Mouse (Mus musculus): ENCODE measurements at regions not wholly inside any gene's neighbourhood (a gene's known extent, or its start where the extent isn't known, plus 50 kb on each side); places are given as distances from the start of the nearest gene placed in this dataset.

GRCm38 (mm10) chr12:107782147-107782546 is 221.3 kb downstream of the Bcl11b start:
- no peak for DNase-seq (ENCODE audit: low spot score)
- no peak overlapping the region for H3K4me2 ChIP-seq (ENCODE audit: low read depth, low read length, poor library complexity, severe bottlenecking)
- H3K4me1 ChIP-seq (ENCODE audit: insufficient read depth, low read length) = no peaks in the 10 kb centered on the region
- H3K27ac ChIP-seq (ENCODE audit: low read depth, low read length) = no peak overlapping the region
- no peak for TF ChIP-seq CTCF (IDR thresholded peaks at IDR 0.05)
- no peaks in the 10 kb centered on the region for H3K27me3 ChIP-seq (ENCODE audit: insufficient read depth, low read length)
- H3K36me3 ChIP-seq (ENCODE audit: insufficient read depth, low read length) = no peaks in the 10 kb centered on the region
- 49% methylated on average over 3 of the region's 3 CpGs for WGBS
- H3K9ac ChIP-seq (replicated peaks; ENCODE audit: low read length, poor library complexity, severe bottlenecking) = no peak overlapping the region
- ATAC-seq (ENCODE audit: low FRiP score) = no peak
- H3K9me3 ChIP-seq (ENCODE audit: low read length) = no peaks in the 10 kb centered on the region
- no peak overlapping the region for H3K4me3 ChIP-seq (ENCODE audit: low read depth, low read length)

DNA sequence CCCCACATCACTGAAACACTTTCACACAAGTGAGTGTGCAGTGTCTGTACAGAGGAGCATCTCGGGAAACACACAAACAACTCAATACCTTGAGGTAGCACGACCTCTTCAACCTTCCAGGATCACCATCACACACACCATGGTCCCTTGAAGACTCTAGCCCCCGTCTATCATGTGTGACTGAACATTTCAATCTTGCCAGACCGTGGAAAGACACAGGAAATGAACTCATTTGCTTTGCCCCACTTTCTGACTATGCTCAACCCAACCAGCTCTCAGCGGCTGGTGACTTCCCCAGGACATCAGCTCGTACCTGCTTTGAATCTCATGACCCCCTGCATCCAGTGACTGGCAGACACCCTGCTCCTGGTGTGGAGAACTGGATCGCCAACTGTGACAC is 219.6 kb downstream of the Bcl11b start:
- H3K9ac ChIP-seq (replicated peaks; ENCODE audit: low read length, poor library complexity, severe bottlenecking) = no peak overlapping the region
- DNase-seq (ENCODE audit: low spot score) = no peak
- 80% methylated on average over 7 of the region's 7 CpGs for WGBS
- no peaks in the 10 kb centered on the region for H3K4me1 ChIP-seq (ENCODE audit: insufficient read depth, low read length)
- no peaks in the 10 kb centered on the region for H3K9me3 ChIP-seq (ENCODE audit: low read length)
- H3K4me3 ChIP-seq (ENCODE audit: low read depth, low read length) = no peak overlapping the region
- no peak overlapping the region for H3K4me2 ChIP-seq (ENCODE audit: low read depth, low read length, poor library complexity, severe bottlenecking)
- no peak overlapping the region for H3K27ac ChIP-seq (ENCODE audit: low read depth, low read length)
- H3K36me3 ChIP-seq (ENCODE audit: insufficient read depth, low read length) = no peaks in the 10 kb centered on the region
- no peak for TF ChIP-seq CTCF (IDR thresholded peaks at IDR 0.05)
- ATAC-seq (ENCODE audit: low FRiP score) = no peak
- no peaks in the 10 kb centered on the region for H3K27me3 ChIP-seq (ENCODE audit: insufficient read depth, low read length)

DNA sequence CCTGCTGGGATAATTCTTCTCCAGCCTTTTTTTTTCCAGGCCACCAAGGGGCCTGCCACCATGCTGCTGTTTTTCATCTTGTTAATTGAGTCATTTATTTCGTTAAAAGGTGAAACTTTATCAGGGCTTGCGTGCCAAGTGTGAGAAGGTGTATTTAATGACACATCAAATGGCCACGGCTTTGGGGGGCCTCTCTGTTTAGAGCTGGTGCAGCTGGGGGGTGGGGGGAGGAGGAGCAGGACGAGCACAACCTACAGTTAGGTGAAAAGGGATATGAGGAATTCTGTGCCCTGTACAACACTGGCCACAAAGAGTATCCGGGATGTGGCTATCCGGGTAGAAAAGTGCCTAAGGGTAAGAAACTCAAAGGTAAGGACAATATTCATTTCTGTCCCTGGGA is 213.6 kb downstream of the Bcl11b start:
- Histone ChIP-seq H3K4me2 (ENCODE audit: low read depth, low read length, poor library complexity, severe bottlenecking) (no peak overlapping the region), H3K36me3 (ENCODE audit: insufficient read depth, low read length) (no peaks in the 10 kb centered on the region), H3K4me3 (ENCODE audit: low read depth, low read length) (no peak overlapping the region), H3K9ac (replicated peaks; ENCODE audit: low read length, poor library complexity, severe bottlenecking) (no peak overlapping the region), H3K4me1 (ENCODE audit: insufficient read depth, low read length) (no peaks in the 10 kb centered on the region), H3K27me3 (ENCODE audit: insufficient read depth, low read length) (no peaks in the 10 kb centered on the region), H3K27ac (ENCODE audit: low read depth, low read length) (no peak overlapping the region), H3K9me3 (ENCODE audit: low read length) (no peaks in the 10 kb centered on the region)
- no peak for ATAC-seq (ENCODE audit: low FRiP score)
- DNase-seq (ENCODE audit: low spot score) = no peak
- WGBS = 44% methylated on average over 6 of the region's 6 CpGs
- no peak for TF ChIP-seq CTCF (IDR thresholded peaks at IDR 0.05)

GRCm38 (mm10) chr12:107800296-107800695 is 203.1 kb downstream of the Bcl11b start:
- ATAC-seq (ENCODE audit: low FRiP score) (no peak), DNase-seq (ENCODE audit: low spot score) (no peak)
- no peaks in the 10 kb centered on the region for H3K9me3 ChIP-seq (ENCODE audit: low read length)
- H3K27me3 ChIP-seq (ENCODE audit: insufficient read depth, low read length) = no peaks in the 10 kb centered on the region
- no peak overlapping the region for H3K27ac ChIP-seq (ENCODE audit: low read depth, low read length)
- no peaks in the 10 kb centered on the region for H3K36me3 ChIP-seq (ENCODE audit: insufficient read depth, low read length)
- H3K4me3 ChIP-seq (ENCODE audit: low read depth, low read length) = no peak overlapping the region
- H3K4me2 ChIP-seq (ENCODE audit: low read depth, low read length, poor library complexity, severe bottlenecking) = no peak overlapping the region
- no peak for TF ChIP-seq CTCF (IDR thresholded peaks at IDR 0.05)
- no peak overlapping the region for H3K9ac ChIP-seq (replicated peaks; ENCODE audit: low read length, poor library complexity, severe bottlenecking)
- WGBS = 86% methylated on average over 5 of the region's 5 CpGs
- no peaks in the 10 kb centered on the region for H3K4me1 ChIP-seq (ENCODE audit: insufficient read depth, low read length)

DNA sequence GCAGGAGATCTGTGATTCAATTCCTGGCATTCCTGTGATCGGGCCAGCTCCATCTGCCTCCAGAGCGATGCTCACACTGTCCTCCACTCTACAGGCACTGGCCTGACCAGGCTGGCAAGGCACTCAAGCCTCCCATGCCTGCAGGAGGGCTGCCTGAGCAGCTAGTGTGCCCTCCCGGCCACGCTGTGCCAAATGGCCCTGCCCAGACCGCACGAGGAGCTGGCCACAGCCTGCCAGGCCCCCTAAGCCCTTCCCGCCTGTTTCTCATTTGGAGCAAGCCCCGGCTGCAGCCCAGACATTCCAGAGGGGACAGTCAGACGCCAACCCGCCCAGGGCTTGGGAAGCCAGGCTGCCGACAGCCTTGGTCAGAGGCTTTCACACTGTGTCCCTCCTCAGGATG is 195.8 kb downstream of the Bcl11b start:
- no peaks in the 10 kb centered on the region for H3K27me3 ChIP-seq (ENCODE audit: insufficient read depth, low read length)
- H3K4me3 ChIP-seq (ENCODE audit: low read depth, low read length) = no peak overlapping the region
- 35% methylated on average over 11 of the region's 11 CpGs for WGBS
- no peaks in the 10 kb centered on the region for H3K4me1 ChIP-seq (ENCODE audit: insufficient read depth, low read length)
- H3K9me3 ChIP-seq (ENCODE audit: low read length) = no peaks in the 10 kb centered on the region
- no peak overlapping the region for H3K9ac ChIP-seq (replicated peaks; ENCODE audit: low read length, poor library complexity, severe bottlenecking)
- ATAC-seq (ENCODE audit: low FRiP score) (no peak), DNase-seq (ENCODE audit: low spot score) (peak; percentile 54)
- no peak overlapping the region for H3K27ac ChIP-seq (ENCODE audit: low read depth, low read length)
- no peaks in the 10 kb centered on the region for H3K36me3 ChIP-seq (ENCODE audit: insufficient read depth, low read length)
- no peak overlapping the region for H3K4me2 ChIP-seq (ENCODE audit: low read depth, low read length, poor library complexity, severe bottlenecking)
- no peak for TF ChIP-seq CTCF (IDR thresholded peaks at IDR 0.05)

DNA sequence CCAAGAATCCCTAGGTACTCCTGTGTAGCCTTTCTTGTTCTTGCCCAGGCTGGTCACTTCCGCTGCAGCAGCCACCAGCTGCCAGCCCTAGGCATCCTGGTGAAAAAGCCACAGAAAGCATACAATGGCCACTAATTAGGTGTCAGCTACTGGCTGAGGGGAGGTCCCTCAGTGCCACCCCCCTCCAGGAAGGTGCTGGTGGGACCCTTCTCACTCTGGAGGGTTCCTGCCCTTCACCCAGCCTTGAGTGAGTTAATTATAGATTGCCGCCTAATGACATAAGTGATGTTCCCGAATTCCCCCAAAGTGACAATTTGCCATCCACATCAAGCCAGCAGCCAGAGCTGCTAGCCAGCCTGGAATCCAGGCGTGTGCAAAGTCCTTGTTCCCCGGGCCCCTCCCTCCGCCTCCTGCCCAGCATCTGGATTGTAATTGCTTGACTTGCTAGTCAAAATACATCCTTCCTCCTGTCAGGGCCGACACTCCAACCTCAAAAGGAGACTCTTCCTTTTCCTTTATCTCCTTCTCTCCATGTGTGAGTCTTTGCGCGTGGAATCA is 195.2 kb downstream of the Bcl11b start:
- Histone ChIP-seq H3K4me1 (ENCODE audit: insufficient read depth, low read length) (no peaks in the 10 kb centered on the region), H3K9ac (replicated peaks; ENCODE audit: low read length, poor library complexity, severe bottlenecking) (no peak overlapping the region), H3K9me3 (ENCODE audit: low read length) (no peaks in the 10 kb centered on the region), H3K4me3 (ENCODE audit: low read depth, low read length) (no peak overlapping the region), H3K4me2 (ENCODE audit: low read depth, low read length, poor library complexity, severe bottlenecking) (no peak overlapping the region), H3K36me3 (ENCODE audit: insufficient read depth, low read length) (no peaks in the 10 kb centered on the region), H3K27me3 (ENCODE audit: insufficient read depth, low read length) (no peaks in the 10 kb centered on the region), H3K27ac (ENCODE audit: low read depth, low read length) (no peak overlapping the region)
- WGBS = 70% methylated on average over 9 of the region's 9 CpGs
- no peak for TF ChIP-seq CTCF (IDR thresholded peaks at IDR 0.05)
- ATAC-seq (ENCODE audit: low FRiP score) (no peak), DNase-seq (ENCODE audit: low spot score) (no peak)

Measured in midbrain, postnatal 0 days (tissue).